Comparison of ENCODE assay signal across 13 mouse cellular contexts in genomic region chr11:26395561-26395960, GRCm38 (mm10).
"Had no signal": no experiment of that assay in that cellular context is flagged by ENCODE, and none has a peak within 500 bp of the region (broad histone marks: within the 10 kb centered on the region; RNA-seq: fewer than 3 reads in every experiment).

No protein-coding gene starts in this region.

- DNase-seq: kidney, adult 8-10 months; kidney, postnatal 25 days; left cerebral cortex, postnatal 4 days; liver, postnatal 0 days; lung, embryonic 14.5 days; lung, postnatal 36 days; midbrain, embryonic 14.5 days; right cerebral cortex, adult 18-20 months; right cerebral cortex, postnatal 14 days; right cerebral cortex, postnatal 4 days; thymus, adult 2 months; thymus, postnatal 14 days; thymus, postnatal 4 days had no signal
